In genomic region chr5:59996698-59997097, GRCm38 (mm10) we compare ENCODE assay signal across 8 mouse cellular contexts.
A peak's percentile ranks its signal among the peaks of the same experiment; 100 is the strongest.
DNase-seq lines count a peak whose midpoint lies in the region; TF ChIP-seq lines count a peak whose summit lies in the region.

No protein-coding gene starts in this region.

- no peaks in the 10 kb centered on the region for H3K27me3 ChIP-seq in thymus, adult 2 months (ENCODE audit: control insufficient read depth, insufficient read depth, low read length)

- peak; percentile 58 to 61 for DNase-seq in cerebellum, postnatal 10 days
- no peak for DNase-seq in cerebellum, adult 11 months
- DNase-seq in thymus, postnatal 0 days (ENCODE audit: low spot score) = peak; percentile 1
- DNase-seq in thymus, postnatal 25 days = no peak
- peak; percentile 12 to 22 for DNase-seq in layer of hippocampus, postnatal 25 days (ENCODE audit: extremely low spot score in 1 of 2, low spot score in 1 of 2)
- DNase-seq in retina, embryonic 14.5 days (ENCODE audit: low spot score) = peak; percentile 58
- no peak for DNase-seq in thymus, adult 2 months
- DNase-seq in urinary bladder, postnatal 4 days (ENCODE audit: low spot score in 2 of 2) = no peak

- TF ChIP-seq CTCF in thymus, adult 2 months (IDR thresholded peaks at IDR 0.05; ENCODE audit: borderline replicate concordance, control insufficient read depth, extremely low read depth, insufficient read depth, low read length, poor library complexity) = no peak

- H3K4me3 ChIP-seq in thymus, adult 2 months (ENCODE audit: control insufficient read depth, insufficient read depth, low read length) = no peak overlapping the region

- no peak overlapping the region for H3K27ac ChIP-seq in thymus, adult 2 months (ENCODE audit: control insufficient read depth, insufficient read depth, low read length)

- H3K36me3 ChIP-seq in thymus, adult 2 months (ENCODE audit: control insufficient read depth, insufficient read depth, low read length) = no peaks in the 10 kb centered on the region

- no peaks in the 10 kb centered on the region for H3K4me1 ChIP-seq in thymus, adult 2 months (replicated peaks; ENCODE audit: control insufficient read depth, insufficient read depth, low read length)

- no peak for TF ChIP-seq POLR2A in thymus, adult 2 months (IDR thresholded peaks at IDR 0.05; ENCODE audit: control insufficient read depth, extremely low read depth, insufficient read depth, low read length, poor library complexity)

- 5% methylated on average over 3 of the region's 3 CpGs for WGBS in thymus, adult 2 months

Comparison
In these comparisons a context has a peak if more than half of its experiments do, and no peak if none do; other contexts are left out.
1. DNase-seq: peak in cerebellum, postnatal 10 days (2 of 2), thymus, postnatal 0 days (single experiment), layer of hippocampus, postnatal 25 days (2 of 2) and retina, embryonic 14.5 days (single experiment); none in cerebellum, adult 11 months (single experiment), thymus, postnatal 25 days (single experiment), thymus, adult 2 months (single experiment) and urinary bladder, postnatal 4 days (0 of 2).